Mouse (Mus musculus) liver, embryonic 15.5 days (tissue): ENCODE data around the gene Aph1c. TPM values are rescaled to one million over a fixed set of nuclear protein-coding genes. Genes with fewer than 3 reads are reported as not detected.
"Not testable (repeated sequence)": the region's sequence is repeated elsewhere in the genome, so short reads cannot be mapped to it uniquely, and the experiment has no call there.

Source experiments
- ATAC-seq: fragments of 200-750 bp; cut with Nextera tagmentation; 2 replicates; pipeline ENCODE4 v1.8.0; 2017; ENCODE audit warnings: moderate number of reproducible peaks, mild to moderate bottlenecking, moderate library complexity; ENCODE audit not compliant: insufficient read depth
- H3K27ac ChIP-seq: fragments of 300-500 bp; sonication (generic); replicated peaks from 2 replicates; pipeline ENCODE4 v1.5.1; 2015; ENCODE audit warnings: mild to moderate bottlenecking, inconsistent platforms
- H3K27me3 ChIP-seq: fragments of 300-500 bp; sonication (generic); 2 replicates; pipeline ENCODE4 v1.6.1; 2015; ENCODE audit warnings: mild to moderate bottlenecking, inconsistent platforms
- H3K36me3 ChIP-seq: fragments of 300-500 bp; sonication (generic); replicated peaks from 2 replicates; pipeline ENCODE4 v1.6.1; 2015; ENCODE audit warnings: moderate library complexity, mild to moderate bottlenecking, inconsistent platforms
- H3K4me1 ChIP-seq: fragments of 300-500 bp; sonication (generic); replicated peaks from 2 replicates; pipeline ENCODE4 v1.6.1; 2015; ENCODE audit warnings: inconsistent platforms
- H3K4me2 ChIP-seq: fragments of 300-500 bp; sonication (generic); 2 replicates; pipeline ENCODE4 v1.6.1; 2015; ENCODE audit warnings: moderate library complexity, mild to moderate bottlenecking, inconsistent platforms
- H3K4me3 ChIP-seq: fragments of 300-500 bp; sonication (generic); replicated peaks from 2 replicates; pipeline ENCODE4 v1.5.1; 2015; ENCODE audit warnings: mild to moderate bottlenecking, inconsistent platforms
- H3K9ac ChIP-seq: fragments of 300-500 bp; sonication (generic); 2 replicates; pipeline ENCODE4 v1.6.1; 2015; ENCODE audit warnings: moderate library complexity, mild to moderate bottlenecking, inconsistent platforms
- H3K9me3 ChIP-seq: fragments of 300-500 bp; sonication (generic); replicated peaks from 2 replicates; pipeline ENCODE4 v1.6.1; 2016; ENCODE audit warnings: inconsistent platforms
- WGBS: fragments of 180-500 bp; shearing (Covaris S2); methylation state at CpG from one replicate; pipeline ENCODE4 v1.1.7; 2015; ENCODE audit warnings: mixed read lengths; ENCODE audit not compliant: insufficient replicate concordance; 5-methylcytosine and 5-hydroxymethylcytosine counted together
- polyA plus RNA-seq: library from polyadenylated mRNA; unstranded; fragments of >200 nt; fragmentation: Nextera tagmentation; extraction: Ambion mirVana; gene quantifications from 2 replicates; pipeline ENCODE4 v1.2.1, GENCODE M21; 2015

Aph1c gene
- polyA plus RNA-seq, 1 experiment from 2014 or later, result 3.5 TPM

- Histone ChIP-seq H3K27ac (peak overlapping the region; percentile 86; the same call in 1 of the 2 replicates), H3K27me3 (peaks cover 23% of the 10 kb centered on the region), H3K9me3 (no peaks in the 10 kb centered on the region), H3K9ac (peak overlapping the region; percentile 57), H3K4me2 (peak overlapping the region; percentile 92), H3K4me3 (peak overlapping the region; percentile 67), H3K36me3 (no peaks in the 10 kb centered on the region), H3K4me1 (peaks cover 28% of the 10 kb centered on the region)
- 0 out of 2 replicates have a peak, but pooled peaks have one; percentile 0 for ATAC-seq
- WGBS, result 2% methylated on average over 43 of the region's 43 CpGs
These were observed 39.7 kb downstream of the Aph1c start for GRCm38 (mm10) chr9:66794629-66795463.

- ATAC-seq, result no peak
- peaks cover 4% of the 10 kb centered on the region; the same call in 1 of the 2 replicates for H3K27me3 ChIP-seq
- no peak overlapping the region for H3K27ac ChIP-seq
- H3K4me1 ChIP-seq, result no peaks in the 10 kb centered on the region
- no peak overlapping the region for H3K4me2 ChIP-seq
- H3K4me3 ChIP-seq, result no peak overlapping the region
- H3K9ac ChIP-seq, result no peak overlapping the region
- no peaks in the 10 kb centered on the region for H3K9me3 ChIP-seq
- 13% methylated on average over 2 of the region's 2 CpGs for WGBS
- no peaks in the 10 kb centered on the region for H3K36me3 ChIP-seq
These were observed 46.7 kb downstream of the Aph1c start for GRCm38 (mm10) chr9:66787821-66788220.

- H3K4me1 ChIP-seq, H3K4me3 ChIP-seq, H3K9ac ChIP-seq, H3K36me3 ChIP-seq, H3K4me2 ChIP-seq, H3K9me3 ChIP-seq, H3K27ac ChIP-seq, H3K27me3 ChIP-seq, ATAC-seq: not testable (repeated sequence)
- 60% methylated on average over 1 of the region's 3 CpGs for WGBS
These were observed 50.0 kb downstream of the Aph1c start for GRCm38 (mm10) chr9:66784552-66784951.

GRCm38 (mm10) chr9:66770701-66771100 is 63.8 kb downstream of the Aph1c start:
- no peaks in the 10 kb centered on the region for H3K36me3 ChIP-seq
- ATAC-seq, result no peak
- H3K4me3 ChIP-seq, result no peak overlapping the region
- no peaks in the 10 kb centered on the region for H3K9me3 ChIP-seq
- no peaks in the 10 kb centered on the region for H3K27me3 ChIP-seq
- H3K27ac ChIP-seq, result no peak overlapping the region
- no peak overlapping the region for H3K4me2 ChIP-seq
- no peak overlapping the region for H3K9ac ChIP-seq
- H3K4me1 ChIP-seq, result 0 out of 2 replicates have a peak, but pooled peaks cover 3% of the 10 kb centered on the region

- 32% methylated on average over 3 of the region's 3 CpGs for WGBS
- 0 out of 2 replicates have a peak, but pooled peaks have one; percentile 51 for ATAC-seq
These were observed 65.3 kb downstream of the Aph1c start for GRCm38 (mm10) chr9:66769275-66769674.

GRCm38 (mm10) chr9:66768721-66769120 is 65.8 kb downstream of the Aph1c start:
- Histone ChIP-seq H3K9me3 (no peaks in the 10 kb centered on the region), H3K27ac (no peak overlapping the region), H3K4me1 (0 out of 2 replicates have a peak, but pooled peaks cover 3% of the 10 kb centered on the region), H3K27me3 (no peaks in the 10 kb centered on the region), H3K9ac (no peak overlapping the region), H3K4me2 (no peak overlapping the region), H3K4me3 (no peak overlapping the region), H3K36me3 (no peaks in the 10 kb centered on the region)
- no peak for ATAC-seq
- WGBS, result 68% methylated on average over 1 of the region's 1 CpGs

More at GRCm38 (mm10) chr9:66769275-66769674, 65.3 kb downstream of the Aph1c start:
- Histone ChIP-seq H3K4me1 (0 out of 2 replicates have a peak, but pooled peaks cover 3% of the 10 kb centered on the region), H3K36me3 (no peaks in the 10 kb centered on the region), H3K27ac (no peak overlapping the region), H3K27me3 (no peaks in the 10 kb centered on the region), H3K9ac (no peak overlapping the region), H3K4me2 (no peak overlapping the region), H3K9me3 (no peaks in the 10 kb centered on the region), H3K4me3 (no peak overlapping the region)

Other genes starting within 250 kb of the Aph1c start
- gene Usp3, start 241.6 kb downstream of the Aph1c start, polyA plus RNA-seq, result 13.1 and 13.4 TPM in 2 replicates
- gene Car12, start 121.0 kb downstream of the Aph1c start, polyA plus RNA-seq, result 0.25 and 0.28 TPM in 2 replicates
- gene Aph1b, start 39.2 kb downstream of the Aph1c start, polyA plus RNA-seq, result 1.5 and 1.6 TPM in 2 replicates
- gene Gm10647, start 37.7 kb downstream of the Aph1c start, polyA plus RNA-seq, result 0.15 and 0.26 TPM in 2 replicates
- gene Rab8b, start 85.0 kb upstream of the Aph1c start, polyA plus RNA-seq, result 28.9 and 29.2 TPM in 2 replicates
- gene Rps27l, start 111.4 kb upstream of the Aph1c start, polyA plus RNA-seq, result 368 and 453 TPM in 2 replicates
- gene Lactb, start 140.8 kb upstream of the Aph1c start, polyA plus RNA-seq, result 4.7 and 4.8 TPM in 2 replicates
- 117 and 136 TPM in 2 replicates for gene Tpm1, start 214.7 kb upstream of the Aph1c start, polyA plus RNA-seq